Mouse (Mus musculus) layer of hippocampus, postnatal 36 days (tissue): Measurements from ENCODE around the gene Tlcd1. TPM values are rescaled to one million over a fixed set of nuclear protein-coding genes. Genes with fewer than 3 reads are reported as not detected.
A peak's percentile ranks its signal among the peaks of the same experiment; 100 is the strongest.
"Not testable (repeated sequence)": the region's sequence is repeated elsewhere in the genome, so short reads cannot be mapped to it uniquely, and the experiment has no call there.

ENCODE experiments used
- DNase-seq, 2 experiments: peaks; one replicate each; pipeline ENCODE4 v3.0.0; 2022
- total RNA-seq, 2 experiments: library from RNA; stranded (reverse); gene quantifications; 2 replicates each; pipeline ENCODE4 v1.2.3; 2021

Gene Tlcd1
- total RNA-seq, 2 experiments from 2014 or later: 22.3 to 24.0 TPM

DNA sequence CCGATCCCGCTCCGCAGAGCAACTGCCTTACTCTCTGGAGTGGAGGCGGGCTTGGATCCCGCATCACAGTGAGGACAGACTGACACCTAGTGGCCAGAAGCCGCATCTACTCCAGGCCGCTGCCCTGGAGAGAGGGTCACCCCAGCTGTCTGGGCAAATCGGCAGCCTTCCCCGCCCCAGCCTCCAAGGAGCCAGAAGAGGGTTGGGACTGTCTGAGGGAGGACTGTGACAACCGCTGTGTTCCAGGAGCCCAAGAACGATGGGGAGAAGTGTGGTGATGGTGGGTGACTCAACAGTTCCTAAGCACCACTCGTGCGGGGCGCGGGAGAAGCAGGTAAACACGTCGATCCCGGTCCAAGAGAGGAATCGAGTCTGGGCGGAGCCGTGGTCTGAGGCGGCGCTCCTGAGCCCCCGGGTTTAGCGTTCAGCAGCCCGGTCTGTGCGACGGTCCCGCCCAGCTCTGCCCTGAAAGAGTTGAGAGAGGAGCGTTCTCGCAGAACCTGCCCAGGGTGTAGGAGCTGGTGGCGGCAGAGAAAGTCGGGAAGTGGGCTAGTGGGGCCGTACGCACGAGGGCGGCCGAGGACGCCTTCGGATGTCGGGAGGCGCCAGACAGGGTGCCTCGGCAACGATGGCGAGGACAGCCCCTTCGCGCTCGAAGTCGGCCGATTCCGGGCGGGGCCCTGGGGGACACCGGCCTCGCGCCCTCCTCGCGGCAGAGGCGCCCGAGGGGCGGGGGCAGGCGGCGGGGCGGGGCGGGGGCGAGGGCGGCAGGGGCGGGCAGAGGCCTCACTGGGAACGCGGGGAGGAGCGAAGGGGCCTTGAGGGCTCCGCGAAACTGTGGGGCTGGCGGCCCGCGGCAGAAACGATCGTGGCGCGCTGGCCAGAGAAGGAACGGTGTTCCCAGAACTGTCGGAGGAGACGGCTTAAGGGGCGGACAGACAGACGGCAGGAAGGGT, 1.7 kb downstream of the Tlcd1 start:
- peak; percentile 92 to 93 for DNase-seq

DNA sequence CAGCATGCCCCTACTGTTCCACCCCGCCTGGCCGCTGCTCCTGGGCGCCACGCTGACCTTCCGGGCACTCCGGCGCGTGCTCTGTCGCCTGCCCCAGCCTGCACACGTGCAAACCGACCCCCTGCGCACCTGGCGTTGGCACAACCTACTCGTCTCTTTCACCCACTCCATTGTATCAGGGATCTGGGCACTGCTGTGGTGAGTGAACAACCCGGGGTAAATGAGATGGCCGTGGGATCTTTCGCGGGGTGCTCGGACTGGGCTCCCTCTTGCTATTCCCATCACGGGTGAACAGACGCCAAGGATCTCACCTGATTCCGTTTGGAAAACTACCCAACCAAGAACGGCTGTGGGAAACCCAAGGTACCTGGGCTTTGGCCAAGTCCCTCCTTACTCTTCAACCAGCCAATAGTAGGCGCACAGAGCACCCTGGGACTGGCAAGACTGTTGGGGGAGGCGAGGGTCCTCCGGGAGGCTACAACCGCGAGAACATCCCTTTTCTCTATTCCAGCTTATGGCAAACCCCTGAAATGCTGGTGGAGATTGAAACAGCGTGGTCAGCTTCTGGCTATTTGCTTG, 2.4 kb downstream of the Tlcd1 start:
- DNase-seq: peak; percentile 44 to 55

DNA sequence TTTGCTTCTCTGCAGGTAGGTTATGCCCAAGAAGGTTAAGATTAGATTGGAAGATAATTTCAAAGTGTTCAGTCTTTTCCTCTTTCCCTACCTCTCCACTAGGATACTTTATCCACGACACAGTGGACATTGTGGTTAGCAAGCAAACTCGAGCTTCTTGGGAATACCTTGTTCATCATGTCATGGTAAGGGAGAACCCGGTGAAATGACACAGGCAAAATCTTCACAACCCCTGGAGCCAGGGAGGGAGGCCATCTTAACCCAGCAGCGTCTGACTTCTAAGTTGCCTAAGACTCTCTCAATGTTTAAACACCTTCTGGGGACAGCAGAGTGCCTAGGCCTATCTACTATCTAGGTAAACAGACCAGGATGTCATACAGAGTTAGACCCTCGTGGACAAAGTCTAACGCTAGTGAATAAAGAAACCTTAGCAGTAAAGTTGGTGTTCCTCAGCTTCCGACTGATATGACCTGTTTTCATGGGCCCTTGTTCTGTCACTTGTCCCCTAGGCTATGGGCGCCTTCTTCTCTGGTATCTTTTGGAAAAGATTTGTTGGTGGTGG, 3.0 kb downstream of the Tlcd1 start:
- DNase-seq: no peak

DNA sequence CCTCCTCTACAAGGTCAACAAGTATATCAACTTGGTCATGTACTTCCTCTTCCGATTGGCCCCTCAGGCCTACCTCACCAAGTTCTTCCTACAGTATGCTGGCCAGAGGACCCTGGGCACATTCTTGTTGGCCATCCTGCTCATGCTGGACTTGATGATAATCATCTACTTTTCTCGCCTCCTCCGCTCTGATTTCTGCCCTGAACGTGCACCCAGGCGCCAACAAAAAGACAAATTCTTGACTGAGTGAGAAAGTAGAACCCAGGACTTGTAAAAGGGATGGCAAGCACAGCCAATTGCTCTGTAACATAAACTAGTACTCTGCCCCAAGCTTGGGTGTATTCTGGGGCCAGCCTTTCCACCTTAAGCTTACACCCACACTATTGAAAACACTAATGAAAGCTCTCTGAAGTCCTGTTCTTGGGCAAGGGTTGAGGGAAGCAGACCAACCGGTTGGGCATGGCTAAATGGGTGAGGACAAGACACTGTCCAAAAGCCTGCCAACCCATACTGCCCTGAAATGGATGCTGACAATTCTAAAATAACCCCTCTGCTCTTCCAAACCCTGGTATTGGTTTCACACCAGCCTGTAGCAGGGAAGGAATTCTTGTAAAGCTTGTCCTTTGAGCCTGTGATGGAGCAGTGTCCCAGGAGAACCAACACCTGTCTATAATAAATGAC, 3.7 kb downstream of the Tlcd1 start:
- no peak for DNase-seq

DNA sequence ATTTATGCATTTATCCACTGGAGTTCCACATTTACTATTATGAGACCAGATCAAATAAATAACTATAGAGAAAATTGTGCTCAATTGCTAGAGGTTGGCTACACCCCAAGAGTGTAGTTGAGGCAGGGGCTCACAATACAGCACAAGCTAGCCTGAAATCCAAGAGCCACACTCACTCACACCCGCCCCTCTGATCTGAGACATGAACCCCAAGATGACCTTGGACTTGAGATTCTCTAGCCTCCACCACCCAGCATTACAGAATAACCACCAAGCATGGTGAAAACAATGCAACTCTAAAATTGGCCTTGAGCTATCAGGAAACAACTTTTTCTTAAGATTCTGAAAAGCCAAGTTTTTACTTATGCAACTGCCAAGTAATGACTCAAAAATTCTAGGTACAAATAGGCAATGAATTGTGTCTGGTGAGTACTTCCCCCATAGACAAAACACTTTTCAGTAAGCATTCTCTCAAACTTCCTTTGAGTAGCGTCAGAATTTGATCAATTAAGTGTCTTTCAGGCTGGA, 5.4 kb downstream of the Tlcd1 start:
- no peak for DNase-seq

DNA sequence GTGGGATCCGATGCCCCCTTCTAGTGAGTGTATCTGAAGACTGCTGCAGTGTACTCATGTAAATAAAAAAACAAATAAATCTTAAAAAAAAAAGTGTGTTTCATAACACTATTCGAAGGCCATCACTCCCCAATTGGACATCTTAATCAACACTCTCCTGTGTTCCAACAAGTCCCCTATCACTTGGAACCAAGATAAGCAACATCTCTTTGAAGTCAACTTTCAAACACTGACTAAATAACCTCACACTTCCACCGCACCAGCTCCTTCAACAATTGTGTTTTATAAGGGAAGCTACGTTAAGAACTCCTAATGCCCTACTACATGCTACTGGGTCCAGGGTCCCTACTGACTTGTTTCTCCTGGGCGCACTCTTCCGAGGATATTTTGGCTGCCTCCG, 5.9 kb downstream of the Tlcd1 start:
- DNase-seq: no peak

DNA sequence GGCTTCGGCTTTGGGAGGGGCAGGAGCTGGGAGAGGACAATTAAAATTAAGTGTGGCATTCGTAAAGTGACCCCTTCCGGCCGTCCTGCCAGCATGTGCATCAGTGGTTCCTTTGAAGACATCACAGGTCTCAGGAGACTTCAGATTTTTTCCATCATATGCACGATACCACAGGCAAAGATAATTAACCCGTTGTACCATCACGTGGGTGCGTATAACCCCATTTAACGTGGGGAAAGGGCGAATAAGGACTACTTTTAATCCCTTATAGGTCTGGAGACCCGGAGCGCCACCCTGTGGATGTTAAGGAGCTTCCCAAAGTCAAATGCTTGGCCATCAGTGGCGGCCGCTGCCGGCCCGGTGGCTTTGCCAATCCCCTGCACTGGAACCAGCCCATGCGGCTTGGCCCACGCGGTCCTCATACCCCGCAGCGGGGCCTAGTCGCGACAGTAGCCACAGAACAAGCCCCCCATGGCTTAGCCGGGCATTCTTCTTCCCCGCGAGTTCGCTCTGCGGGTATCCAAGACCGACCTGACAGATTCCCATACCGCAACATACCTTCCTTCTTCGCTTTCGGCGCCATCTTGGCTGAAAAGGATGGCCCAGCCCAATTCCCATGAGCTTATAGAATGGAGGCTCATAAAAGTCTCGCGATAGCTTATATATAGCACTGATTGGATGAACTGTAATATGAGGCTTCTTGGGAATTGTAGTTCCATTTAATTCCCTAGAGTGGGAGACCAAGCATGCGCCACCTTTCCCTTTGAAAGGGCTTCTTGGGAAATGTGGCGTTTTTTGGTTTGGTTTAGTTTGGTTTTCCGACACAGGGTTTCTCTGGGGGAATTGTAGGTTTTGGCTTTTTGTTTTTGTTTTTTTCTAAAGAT, 6.7 kb downstream of the Tlcd1 start, which contains the start of gene Rpl23a:
Gene Rpl23a, minus strand, starts transcription at position 624 of the 884 bp plus-strand sequence.
- peak; percentile 85 to 88 for DNase-seq

DNA sequence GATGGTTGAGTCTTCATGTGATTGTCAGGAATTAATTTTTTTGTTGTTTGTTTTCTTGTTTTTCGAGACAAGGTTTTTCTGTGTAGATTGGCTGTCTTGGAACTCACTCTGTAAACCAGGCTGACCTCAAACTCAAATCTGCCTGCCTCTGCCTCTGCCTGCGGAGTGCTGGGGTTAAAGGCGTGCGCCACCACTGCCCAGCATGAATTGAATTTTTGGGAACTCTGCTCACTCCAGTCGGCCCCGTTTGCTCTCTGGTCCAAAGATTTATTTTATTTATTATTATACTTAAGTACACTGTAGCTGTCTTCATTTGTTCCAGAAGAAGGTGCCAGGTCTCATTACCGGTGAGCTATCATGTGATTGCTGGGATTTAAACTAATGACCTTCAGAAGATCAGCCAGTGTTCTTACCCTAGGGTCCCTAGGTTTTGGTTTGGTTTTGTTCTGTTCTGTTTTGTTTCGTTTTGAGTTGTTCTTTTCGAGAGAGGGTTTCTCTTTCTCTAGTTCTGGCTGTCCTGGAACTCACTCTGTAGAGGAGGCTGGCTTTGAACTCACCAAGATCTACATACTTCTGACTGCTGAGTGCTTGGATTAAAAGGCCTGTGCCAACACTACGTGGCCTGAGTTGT, 7.5 kb downstream of the Tlcd1 start:
- DNase-seq: no peak

DNA sequence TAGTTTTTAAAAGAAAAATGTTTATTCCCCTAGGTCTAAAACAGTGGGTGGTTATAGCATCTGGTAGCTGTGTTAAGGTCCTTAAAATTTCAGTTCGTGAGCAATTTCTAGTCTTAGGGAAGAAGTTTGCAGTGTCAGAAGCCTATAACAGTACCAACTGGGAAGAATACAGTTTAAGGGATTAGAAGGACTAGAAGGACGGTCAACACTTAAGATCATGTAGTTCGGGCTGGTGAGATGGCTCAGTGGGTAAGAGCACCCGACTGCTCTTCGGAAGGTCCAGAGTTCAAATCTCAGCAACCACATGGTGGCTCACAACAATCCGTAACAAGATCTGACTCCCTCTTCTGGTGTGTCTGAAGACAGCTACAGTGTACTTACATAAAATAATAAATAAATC, 8.2 kb downstream of the Tlcd1 start:
- not testable (repeated sequence) for DNase-seq

DNA sequence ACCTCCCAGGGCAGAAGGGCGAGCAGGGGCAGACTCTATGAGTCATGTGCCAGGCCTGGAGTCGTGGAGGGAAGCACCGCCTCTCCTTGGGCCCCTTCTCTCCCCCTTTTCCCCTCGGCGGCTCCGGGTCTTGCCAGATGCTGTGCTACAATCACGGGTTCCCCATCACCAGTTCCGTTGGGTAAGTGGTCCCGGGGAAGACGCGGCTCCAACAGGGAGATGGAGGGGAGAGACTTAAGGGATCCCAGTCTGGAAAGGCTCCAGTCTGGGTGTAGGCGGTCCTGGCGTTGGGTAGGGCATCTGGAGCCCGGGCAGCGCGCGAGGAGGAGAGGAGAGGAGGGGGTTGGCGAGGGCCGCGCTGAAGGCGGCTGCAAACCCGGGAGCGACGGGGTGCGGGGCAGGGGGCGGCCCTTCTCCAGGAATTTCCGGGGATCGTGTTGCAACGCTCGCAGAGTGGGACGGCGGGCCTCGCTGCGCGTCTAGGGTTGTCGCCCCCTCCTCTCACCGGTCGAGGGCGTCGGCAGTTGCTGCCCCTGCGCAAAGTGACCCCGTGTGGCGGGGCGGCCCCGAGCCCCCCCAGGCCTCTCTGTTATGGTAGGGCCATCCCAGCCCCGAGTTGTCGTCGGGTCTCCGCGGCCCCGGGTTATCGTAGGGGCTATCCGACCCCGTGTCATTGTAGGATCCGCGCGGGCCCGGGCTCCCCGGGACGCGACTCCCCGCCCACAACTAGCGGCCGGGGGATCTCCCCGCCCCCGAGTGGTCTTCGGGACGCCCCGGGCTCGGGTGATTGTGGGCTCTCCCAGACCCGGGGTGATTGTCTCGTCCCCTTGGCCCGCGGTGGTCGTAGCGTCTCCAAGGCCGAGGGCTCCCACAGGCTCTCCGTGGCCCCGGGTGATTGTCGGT, 12.1 kb downstream of the Tlcd1 start, which contains the start of gene Rab34:
Gene Rab34, plus strand, starts transcription at position 100 of the 903 bp plus-strand sequence.
- DNase-seq: peak; percentile 77 to 82

DNA sequence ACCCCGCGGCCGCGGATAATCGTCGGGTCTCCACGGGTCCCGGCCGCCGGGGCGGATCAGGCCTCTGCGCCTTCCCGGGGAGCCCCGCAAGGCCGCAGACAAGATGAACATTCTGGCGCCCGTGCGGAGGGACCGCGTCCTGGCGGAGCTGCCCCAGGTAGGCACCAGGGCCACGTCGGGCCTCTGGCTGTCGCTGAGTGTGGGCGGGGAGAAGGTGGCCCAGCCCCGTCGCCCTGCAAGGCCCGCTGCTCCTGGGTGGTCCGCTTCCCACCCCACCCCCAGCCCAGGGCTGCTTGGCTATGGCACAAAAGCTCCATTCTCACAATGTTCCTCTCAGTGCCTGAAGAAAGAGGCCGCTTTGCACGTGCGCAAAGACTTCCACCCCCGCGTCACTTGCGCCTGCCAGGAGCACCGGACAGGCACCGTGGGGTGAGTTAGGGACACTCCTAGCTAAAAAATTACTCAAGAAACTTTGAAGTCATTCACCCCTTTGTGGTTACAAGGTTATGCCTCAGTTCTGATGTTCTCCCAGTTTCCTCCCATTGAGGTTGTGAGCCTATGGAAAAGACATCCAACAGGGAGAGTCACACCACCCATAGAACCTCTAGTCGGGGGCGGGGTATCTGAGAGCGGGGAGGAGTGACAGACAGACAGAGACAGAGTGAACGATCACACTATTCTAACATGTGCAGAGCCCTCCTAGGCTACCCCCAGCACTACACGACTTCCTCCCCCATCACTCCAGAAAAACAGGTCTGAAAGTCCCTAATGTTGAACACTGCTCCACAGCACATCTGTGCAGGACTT, 12.9 kb downstream of the Tlcd1 start:
- peak; percentile 72 to 74 for DNase-seq

DNA sequence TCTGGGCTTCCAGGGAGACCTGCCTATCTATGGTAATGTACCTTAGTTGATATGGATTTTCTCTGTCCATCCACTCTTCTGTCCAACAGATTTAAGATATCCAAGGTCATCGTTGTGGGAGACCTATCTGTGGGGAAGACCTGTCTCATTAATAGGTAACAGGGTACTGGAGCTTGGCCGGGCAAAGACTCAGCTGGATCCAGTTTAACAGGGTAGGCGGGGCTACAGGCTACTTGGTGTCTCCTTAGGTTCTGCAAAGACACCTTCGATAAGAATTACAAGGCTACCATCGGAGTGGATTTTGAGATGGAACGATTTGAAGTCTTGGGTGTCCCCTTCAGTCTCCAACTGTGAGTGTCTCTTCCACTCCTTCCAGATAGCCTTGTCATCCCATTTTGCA, 13.5 kb downstream of the Tlcd1 start:
- DNase-seq: no peak

DNA sequence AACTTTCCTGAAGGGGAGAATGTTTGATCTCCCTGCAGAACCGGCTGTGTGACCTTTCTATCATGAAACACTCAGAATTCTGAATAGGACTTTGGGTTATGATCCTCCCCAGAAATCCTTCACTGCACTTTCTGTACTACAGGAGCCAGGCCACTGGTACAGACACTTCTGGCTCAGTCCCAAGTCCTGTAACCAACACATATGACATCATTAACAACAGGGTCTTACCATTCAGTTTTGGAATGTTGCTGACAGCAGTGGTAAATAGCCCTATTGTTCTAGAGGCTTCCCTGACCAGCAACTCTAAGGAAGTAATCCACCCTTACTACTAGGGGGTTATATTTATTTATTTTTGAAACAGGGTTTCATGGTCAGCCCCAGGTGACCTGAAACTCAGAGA, 16.6 kb downstream of the Tlcd1 start, which contains the start of gene Proca1:
Gene Proca1, plus strand, starts transcription at position 280 of the 400 bp plus-strand sequence.
- no peak for DNase-seq

DNA sequence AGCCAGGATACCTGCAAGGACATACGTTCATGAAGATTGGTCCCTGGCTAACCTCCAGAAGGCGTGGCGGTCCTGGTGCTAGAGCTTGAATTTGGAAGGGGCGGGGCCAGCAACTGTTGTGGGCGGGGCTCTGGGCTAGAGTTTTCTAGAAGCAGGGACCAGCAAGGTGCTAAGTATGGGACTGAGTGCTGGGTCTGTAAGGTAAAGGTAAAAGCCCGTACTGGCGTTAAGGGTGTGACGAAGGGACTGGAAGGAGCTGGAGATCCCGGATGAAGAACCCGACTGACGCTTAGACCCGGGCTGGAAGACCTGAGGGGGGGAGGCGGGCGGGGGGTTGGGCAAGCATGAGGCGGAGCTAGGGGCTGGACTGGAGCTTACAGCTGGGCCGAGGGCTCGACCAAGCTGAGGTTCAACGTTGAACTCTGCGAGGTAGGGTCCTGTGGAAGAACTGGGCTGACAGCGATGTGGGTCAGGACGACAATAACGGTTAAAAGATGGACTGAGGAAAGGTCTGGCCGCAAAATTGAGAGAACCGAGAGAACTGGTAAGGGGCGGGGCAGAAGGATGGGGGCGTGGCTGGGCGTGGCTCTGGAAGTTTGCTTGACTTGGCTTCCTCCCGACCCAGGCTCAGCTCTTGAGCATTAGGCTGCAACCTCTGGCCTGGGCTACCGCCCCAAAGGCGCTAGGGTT, 18.0 kb downstream of the Tlcd1 start:
- no peak for DNase-seq

DNA sequence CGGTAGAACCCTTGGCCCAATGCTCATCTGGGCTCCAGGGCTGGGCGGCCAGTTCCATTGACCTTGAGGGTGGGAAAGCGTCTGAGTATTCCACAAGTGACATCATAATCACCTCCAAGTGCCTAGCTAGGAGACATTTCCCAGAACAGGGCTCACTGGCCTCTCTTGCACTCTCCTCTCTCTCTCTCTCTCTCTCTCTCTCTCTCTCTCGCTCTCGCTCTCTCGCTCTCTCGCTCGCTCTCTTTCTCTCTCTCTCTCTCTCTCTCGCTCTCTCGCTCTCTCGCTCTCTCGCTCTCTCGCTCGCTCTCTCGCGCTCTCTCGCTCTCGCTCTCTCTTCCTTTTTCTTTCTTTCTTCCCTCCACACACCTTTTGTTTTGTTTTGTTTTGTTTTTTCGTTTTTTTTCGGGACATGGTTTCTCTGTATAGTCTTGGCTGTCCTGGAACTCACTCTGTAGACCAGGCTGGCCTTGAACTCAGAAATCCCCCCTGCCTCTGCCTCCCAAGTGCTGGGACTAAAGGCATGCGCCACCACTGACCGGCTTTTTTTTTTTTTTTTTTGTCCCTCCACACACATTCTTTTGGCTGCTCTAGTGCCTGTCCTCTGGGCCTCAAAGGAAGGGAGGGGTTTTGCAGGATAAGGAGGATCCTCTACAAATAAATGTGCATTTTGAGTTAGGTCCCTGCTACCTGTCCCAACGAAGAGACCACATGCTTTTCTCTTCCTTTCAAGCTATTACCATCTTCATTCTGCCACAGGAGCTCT, 18.8 kb downstream of the Tlcd1 start:
- DNase-seq: no peak

DNA sequence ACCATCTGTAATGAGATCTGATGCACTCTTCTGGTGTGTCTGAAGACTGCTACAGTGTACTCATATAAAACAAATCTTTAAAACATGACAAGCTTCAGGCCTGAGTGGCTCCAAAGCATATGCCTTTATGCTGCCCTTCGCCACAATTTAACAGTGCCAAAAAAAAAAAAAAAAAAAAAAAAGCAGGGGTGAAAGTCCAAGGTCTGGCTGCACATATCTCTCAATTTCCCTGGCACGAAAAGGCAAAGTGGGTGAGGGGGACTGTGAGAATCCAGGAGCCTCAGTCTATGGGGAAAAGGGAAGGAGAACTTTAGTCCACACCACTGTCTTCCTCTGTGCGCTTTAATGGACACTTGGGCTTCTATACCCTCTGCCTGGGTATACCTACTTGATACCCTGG, 25.9 kb downstream of the Tlcd1 start:
- no peak for DNase-seq

DNA sequence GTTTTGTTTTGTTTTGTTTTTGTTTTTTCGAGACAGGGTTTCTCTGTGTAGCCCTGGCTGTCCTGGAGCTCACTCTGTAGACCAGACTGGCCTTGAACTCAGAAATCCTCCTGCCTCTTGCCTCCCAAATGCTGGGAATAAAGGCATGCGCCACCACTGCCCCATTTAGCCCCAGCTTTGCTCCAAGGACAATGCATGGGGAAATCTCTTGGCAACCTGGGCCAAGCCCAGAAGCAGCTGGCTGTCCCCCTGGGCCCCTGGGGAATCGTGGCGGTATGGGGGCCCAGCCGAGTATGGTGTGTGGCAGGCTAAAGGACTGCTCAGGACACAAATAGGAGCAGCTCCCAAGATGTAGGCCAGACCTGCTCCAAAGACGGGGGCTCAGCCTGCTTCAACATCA, 27.8 kb downstream of the Tlcd1 start:
- no peak for DNase-seq
